Mouse (Mus musculus) ovary, adult 18-20 months (tissue): ENCODE results near the gene Selplg.
"Not testable (repeated sequence)": the region's sequence is repeated elsewhere in the genome, so short reads cannot be mapped to it uniquely, and the experiment has no call there.

ENCODE experiments used
- DNase-seq: peaks from one replicate; pipeline ENCODE4 v3.0.0; 2022; ENCODE audit warnings: low spot score, mixed read lengths

Selplg gene

GRCm38 (mm10) chr5:113791197-113792095, 41.0 kb downstream of the Selplg start:
- no peak for DNase-seq

- no peak for DNase-seq
Measured at GRCm38 (mm10) chr5:113790453-113791196, 41.8 kb downstream of the Selplg start.

- DNase-seq, result no peak
Measured at GRCm38 (mm10) chr5:113789075-113789788, 43.2 kb downstream of the Selplg start.

GRCm38 (mm10) chr5:113788645-113789044, 43.8 kb downstream of the Selplg start:
- DNase-seq, result no peak

GRCm38 (mm10) chr5:113786985-113787384, 45.5 kb downstream of the Selplg start:
- no peak for DNase-seq

GRCm38 (mm10) chr5:113784104-113784503, 48.3 kb downstream of the Selplg start:
- DNase-seq, result not testable (repeated sequence)

GRCm38 (mm10) chr5:113783581-113784001, 48.9 kb downstream of the Selplg start:
- peak; percentile 42 for DNase-seq

GRCm38 (mm10) chr5:113782624-113783023, 49.8 kb downstream of the Selplg start:
- DNase-seq, result no peak

GRCm38 (mm10) chr5:113781875-113782274, 50.6 kb downstream of the Selplg start:
- DNase-seq, result no peak

GRCm38 (mm10) chr5:113781254-113781653, 51.2 kb downstream of the Selplg start:
- no peak for DNase-seq

- no peak for DNase-seq
Measured at GRCm38 (mm10) chr5:113780763-113781162, 51.7 kb downstream of the Selplg start.

- no peak for DNase-seq
Measured at GRCm38 (mm10) chr5:113780082-113780752, 52.2 kb downstream of the Selplg start.

GRCm38 (mm10) chr5:113779569-113779968, 52.9 kb downstream of the Selplg start:
- no peak for DNase-seq

GRCm38 (mm10) chr5:113777728-113778127, 54.7 kb downstream of the Selplg start:
- DNase-seq, result not testable (repeated sequence)

- no peak for DNase-seq
Measured at GRCm38 (mm10) chr5:113776896-113777226, 55.6 kb downstream of the Selplg start.

- no peak for DNase-seq
Measured at GRCm38 (mm10) chr5:113776128-113776895, 56.1 kb downstream of the Selplg start.

GRCm38 (mm10) chr5:113775585-113775984, 56.9 kb downstream of the Selplg start:
- no peak for DNase-seq

GRCm38 (mm10) chr5:113773664-113774063, 58.8 kb downstream of the Selplg start:
- peak; percentile 90 for DNase-seq

GRCm38 (mm10) chr5:113772905-113773519, 59.4 kb downstream of the Selplg start:
- DNase-seq, result no peak

- peak; percentile 91 for DNase-seq
Measured at GRCm38 (mm10) chr5:113772450-113772895, 60.0 kb downstream of the Selplg start, which contains the start of the genes Sart3 and Iscu. Gene Sart3, minus strand, starts transcription at chr5:113772510. Gene Iscu, plus strand, starts transcription at chr5:113772748.
